In genomic region chr15:102377810-102378262, GRCm38 (mm10) we compare ENCODE assay signal across 8 mouse cellular contexts. TPM values are rescaled to one million over a fixed set of nuclear protein-coding genes. Genes with fewer than 3 reads are reported as not detected.
DNase-seq lines count a peak whose midpoint lies in the region; ATAC-seq and TF ChIP-seq lines count a peak whose summit lies in the region.

No protein-coding gene starts in this region.

- 0 out of 2 replicates have a peak, but pooled peaks have one; percentile 25 for ATAC-seq in hindbrain, embryonic 16.5 days
- no peak for ATAC-seq in liver, embryonic 11.5 days (replicated peaks; ENCODE audit: low FRiP score)
- ATAC-seq in midbrain, embryonic 16.5 days: no peak

- no peak overlapping the region for H3K27ac ChIP-seq in hindbrain, embryonic 16.5 days (ENCODE audit: low read depth, low read length)
- no peak overlapping the region; the same call in 1 of the 2 replicates for H3K27ac ChIP-seq in liver, embryonic 11.5 days (ENCODE audit: low read depth, low read length)
- no peak overlapping the region for H3K27ac ChIP-seq in midbrain, embryonic 16.5 days (ENCODE audit: low read length)

- H3K27me3 ChIP-seq in E14TG2a.4 (ENCODE audit: insufficient read depth, low read length): peaks cover 47% of the 10 kb centered on the region
- no peaks in the 10 kb centered on the region for H3K27me3 ChIP-seq in hindbrain, embryonic 16.5 days (replicated peaks; ENCODE audit: control insufficient read depth, insufficient read depth, low read length)
- H3K27me3 ChIP-seq in liver, embryonic 11.5 days (replicated peaks; ENCODE audit: control insufficient read depth, insufficient read depth, low read length): no peaks in the 10 kb centered on the region
- H3K27me3 ChIP-seq in midbrain, embryonic 16.5 days (ENCODE audit: control insufficient read depth, insufficient read depth, low read depth, low read length): no peaks in the 10 kb centered on the region; the same call in 1 of the 2 replicates

- peak overlapping the region; percentile 87 for H3K4me3 ChIP-seq in E14TG2a.4 (replicated peaks; ENCODE audit: low read length)
- no peak overlapping the region for H3K4me3 ChIP-seq in hindbrain, embryonic 16.5 days (ENCODE audit: low read length)
- H3K4me3 ChIP-seq in liver, embryonic 11.5 days (ENCODE audit: low read depth, low read length): peak overlapping the region; percentile 68; the same call in 1 of the 2 replicates
- H3K4me3 ChIP-seq in midbrain, embryonic 16.5 days (ENCODE audit: low read depth, low read length): no peak overlapping the region

- 9% methylated on average over 10 of the region's 10 CpGs for WGBS in hindbrain, embryonic 16.5 days
- 7% methylated on average over 10 of the region's 10 CpGs for WGBS in liver, embryonic 11.5 days
- 3% methylated on average over 10 of the region's 10 CpGs for WGBS in midbrain, embryonic 16.5 days

- H3K9me3 ChIP-seq in E14TG2a.4 (ENCODE audit: low read length): no peaks in the 10 kb centered on the region
- no peaks in the 10 kb centered on the region for H3K9me3 ChIP-seq in hindbrain, embryonic 16.5 days (ENCODE audit: control insufficient read depth, low read length)
- no peaks in the 10 kb centered on the region for H3K9me3 ChIP-seq in liver, embryonic 11.5 days (ENCODE audit: control insufficient read depth, low read length)
- no peaks in the 10 kb centered on the region for H3K9me3 ChIP-seq in midbrain, embryonic 16.5 days (replicated peaks; ENCODE audit: control insufficient read depth, low read length, poor library complexity, severe bottlenecking)

- intact Hi-C loops in gastrocnemius, postnatal 14 days (cut with DNase I; ENCODE audit: low total_unique reads): loop anchor here (5.0 kb wide), 1 partner anchor 36 kb away; no protein-coding TSS in a partner anchor

- no peak for TF ChIP-seq CTCF in E14TG2a.4 (conservative IDR thresholded peaks at IDR 0.05; ENCODE audit: low read length)

- H3K36me3 ChIP-seq in E14TG2a.4 (ENCODE audit: insufficient read depth, low read length): no peaks in the 10 kb centered on the region
- no peaks in the 10 kb centered on the region for H3K36me3 ChIP-seq in hindbrain, embryonic 16.5 days (ENCODE audit: control insufficient read depth, insufficient read depth, low read length)
- no peaks in the 10 kb centered on the region for H3K36me3 ChIP-seq in liver, embryonic 11.5 days (ENCODE audit: control insufficient read depth, insufficient read depth, low read length)
- H3K36me3 ChIP-seq in midbrain, embryonic 16.5 days (ENCODE audit: control insufficient read depth, insufficient read depth, low read length): no peaks in the 10 kb centered on the region

- H3K4me2 ChIP-seq in hindbrain, embryonic 16.5 days (ENCODE audit: low read length): peak overlapping the region; percentile 99; the same call in 1 of the 2 replicates
- peak overlapping the region; percentile 99 for H3K4me2 ChIP-seq in liver, embryonic 11.5 days
- H3K4me2 ChIP-seq in midbrain, embryonic 16.5 days (ENCODE audit: low read length): peak overlapping the region; percentile 98; the same call in 1 of the 2 replicates

- peak; percentile 52 for DNase-seq in adrenal gland, adult 8-10 months
- peak; percentile 81 for DNase-seq in gastrocnemius, postnatal 14 days
- no peak for DNase-seq in liver, embryonic 11.5 days (ENCODE audit: low spot score)
- no peak for DNase-seq in layer of hippocampus, postnatal 36 days
- DNase-seq in B cell, adult 2 months: no peak

- no peak overlapping the region for H3K9ac ChIP-seq in hindbrain, embryonic 16.5 days (ENCODE audit: low read depth, low read length)
- H3K9ac ChIP-seq in liver, embryonic 11.5 days (ENCODE audit: low read depth, low read length): peak overlapping the region; percentile 37; the same call in 1 of the 2 replicates
- H3K9ac ChIP-seq in midbrain, embryonic 16.5 days (ENCODE audit: low read depth, low read length): no peak overlapping the region

- H3K4me1 ChIP-seq in E14TG2a.4 (replicated peaks; ENCODE audit: low read depth, low read length): peaks cover 39% of the 10 kb centered on the region
- H3K4me1 ChIP-seq in hindbrain, embryonic 16.5 days (ENCODE audit: control insufficient read depth, insufficient read depth, low read depth, low read length): peaks cover 12% of the 10 kb centered on the region
- peaks cover 18% of the 10 kb centered on the region for H3K4me1 ChIP-seq in liver, embryonic 11.5 days (replicated peaks; ENCODE audit: control insufficient read depth, insufficient read depth, low read length)
- H3K4me1 ChIP-seq in midbrain, embryonic 16.5 days (ENCODE audit: control insufficient read depth, insufficient read depth, low read length): peaks cover 11% of the 10 kb centered on the region

RNA-seq across cellular contexts. Expression of gene Sp7, which starts 10.9 kb away (rescaled TPM):
- total RNA-seq in adrenal gland, adult 8-10 months (2022): under 1 TPM; 0.17 to 0.48 (median 0.33) TPM
- under 1 TPM; 0.11 to 0.14 TPM for total RNA-seq in gastrocnemius, postnatal 14 days (2021)
- 0.46 and 1.0 TPM in 2 replicates for polyA plus RNA-seq in hindbrain, embryonic 16.5 days (2015; fragmentation: Nextera tagmentation; extraction: Ambion mirVana)
- 0.57 and 1.5 TPM in 2 replicates for polyA plus RNA-seq in liver, embryonic 11.5 days (2014; fragmentation: Nextera tagmentation; extraction: Ambion mirVana)
- 0.40 and 0.55 TPM in 2 replicates for polyA plus RNA-seq in midbrain, embryonic 16.5 days (2015; fragmentation: Nextera tagmentation; extraction: Ambion mirVana)
- under 1 TPM; 0.38 to 0.57 TPM for total RNA-seq in layer of hippocampus, postnatal 36 days (2021)

RNA-seq across cellular contexts. Expression of gene Aaas, which starts 27.3 kb away (rescaled TPM):
- 10 to 100 TPM; 15.6 to 31.6 (median 21.4) TPM for total RNA-seq in adrenal gland, adult 8-10 months (2022)
- total RNA-seq in gastrocnemius, postnatal 14 days (2021): 1 to 10 TPM; 7.2 to 8.4 TPM
- 36.1 and 38.1 TPM in 2 replicates for polyA plus RNA-seq in hindbrain, embryonic 16.5 days (2015; fragmentation: Nextera tagmentation; extraction: Ambion mirVana)
- polyA plus RNA-seq in liver, embryonic 11.5 days (2014; fragmentation: Nextera tagmentation; extraction: Ambion mirVana): 99.3 and 108 TPM in 2 replicates
- 30.2 and 31.1 TPM in 2 replicates for polyA plus RNA-seq in midbrain, embryonic 16.5 days (2015; fragmentation: Nextera tagmentation; extraction: Ambion mirVana)
- 10 to 100 TPM; 21.4 to 24.2 TPM for total RNA-seq in layer of hippocampus, postnatal 36 days (2021)

RNA-seq across cellular contexts. Expression of gene Sp1, which starts 28.1 kb away (rescaled TPM):
- total RNA-seq in adrenal gland, adult 8-10 months (2022): 10 to 100 TPM; 75.8 to 97.0 (median 91.9) TPM
- 10 to 100 TPM; 27.5 to 31.2 TPM for total RNA-seq in gastrocnemius, postnatal 14 days (2021)
- polyA plus RNA-seq in hindbrain, embryonic 16.5 days (2015; fragmentation: Nextera tagmentation; extraction: Ambion mirVana): 3.4 and 3.5 TPM in 2 replicates
- polyA plus RNA-seq in liver, embryonic 11.5 days (2014; fragmentation: Nextera tagmentation; extraction: Ambion mirVana): 9.7 and 10.6 TPM in 2 replicates
- polyA plus RNA-seq in midbrain, embryonic 16.5 days (2015; fragmentation: Nextera tagmentation; extraction: Ambion mirVana): 3.1 and 3.5 TPM in 2 replicates
- total RNA-seq in layer of hippocampus, postnatal 36 days (2021): 10 to 100 TPM; 22.4 to 23.1 TPM

RNA-seq across cellular contexts. Expression of gene Myg1, which starts 46.3 kb away (rescaled TPM):
- 10 to 100 TPM; 65.4 to 96.8 (median 89.3) TPM for total RNA-seq in adrenal gland, adult 8-10 months (2022)
- total RNA-seq in gastrocnemius, postnatal 14 days (2021): 10 to 100 TPM; 17.6 to 19.0 TPM
- 88.1 and 99.0 TPM in 2 replicates for polyA plus RNA-seq in hindbrain, embryonic 16.5 days (2015; fragmentation: Nextera tagmentation; extraction: Ambion mirVana)
- 97.0 and 104 TPM in 2 replicates for polyA plus RNA-seq in liver, embryonic 11.5 days (2014; fragmentation: Nextera tagmentation; extraction: Ambion mirVana)
- 89.1 and 91.2 TPM in 2 replicates for polyA plus RNA-seq in midbrain, embryonic 16.5 days (2015; fragmentation: Nextera tagmentation; extraction: Ambion mirVana)
- total RNA-seq in layer of hippocampus, postnatal 36 days (2021): 10 to 100 TPM; 65.9 to 69.8 TPM

RNA-seq across cellular contexts. Expression of gene Pfdn5, which starts 51.9 kb away (rescaled TPM):
- 100 to 1,000 TPM; 440 to 517 (median 466) TPM for total RNA-seq in adrenal gland, adult 8-10 months (2022)
- total RNA-seq in gastrocnemius, postnatal 14 days (2021): 100 to 1,000 TPM; 212 to 228 TPM
- polyA plus RNA-seq in hindbrain, embryonic 16.5 days (2015; fragmentation: Nextera tagmentation; extraction: Ambion mirVana): 448 and 464 TPM in 2 replicates
- 236 and 254 TPM in 2 replicates for polyA plus RNA-seq in liver, embryonic 11.5 days (2014; fragmentation: Nextera tagmentation; extraction: Ambion mirVana)
- 479 TPM in 2 replicates for polyA plus RNA-seq in midbrain, embryonic 16.5 days (2015; fragmentation: Nextera tagmentation; extraction: Ambion mirVana)
- total RNA-seq in layer of hippocampus, postnatal 36 days (2021): 100 to 1,000 TPM; 400 to 436 TPM

Comparison
In these comparisons a context has a peak if more than half of its experiments do, and no peak if none do; other contexts are left out.
1. H3K4me3 ChIP-seq: peak in E14TG2a.4 (single experiment) and liver, embryonic 11.5 days (single experiment); none in hindbrain, embryonic 16.5 days (single experiment) and midbrain, embryonic 16.5 days (single experiment).
2. DNase-seq: peak in adrenal gland, adult 8-10 months (single experiment) and gastrocnemius, postnatal 14 days (single experiment); none in liver, embryonic 11.5 days (single experiment), layer of hippocampus, postnatal 36 days (0 of 2) and B cell, adult 2 months (0 of 2).
3. Peak in every context shown above with its lines, with median percentiles within 50 percentile points of each other: H3K4me2 ChIP-seq.